Mouse (Mus musculus) olfactory bulb, adult 2 months (tissue): ENCODE measurements around the gene Rab31. TPM values are rescaled to one million over a fixed set of nuclear protein-coding genes. Genes with fewer than 3 reads are reported as not detected.

ENCODE experiments used
- H3K27ac ChIP-seq: fragments of 200-500 bp; 2 replicates; pipeline ENCODE4 v1.5.1; 2012; ENCODE audit warnings: low read depth, low read length; ENCODE audit not compliant: insufficient read depth
- H3K4me1 ChIP-seq: fragments of 200-500 bp; 2 replicates; pipeline ENCODE4 v1.6.1; 2012; ENCODE audit warnings: low read length; ENCODE audit not compliant: control insufficient read depth, insufficient read depth
- H3K4me3 ChIP-seq: fragments of 200-500 bp; 2 replicates; pipeline ENCODE4 v1.5.1; 2012; ENCODE audit warnings: mild to moderate bottlenecking, low read depth, low read length, moderate library complexity; ENCODE audit not compliant: insufficient read depth
- CTCF ChIP-seq: fragments of 200-500 bp; IDR thresholded peaks from 2 replicates; pipeline ENCODE4 v1.5.1; 2012; ENCODE audit warnings: low read depth, mild to moderate bottlenecking, low read length, moderate library complexity; ENCODE audit not compliant: insufficient read depth
- POLR2A ChIP-seq: fragments of 200-500 bp; IDR thresholded peaks from 2 replicates; pipeline ENCODE4 v1.6.1; 2012; ENCODE audit warnings: mild to moderate bottlenecking, low read depth, low read length, moderate library complexity; ENCODE audit not compliant: insufficient read depth
- WGBS: fragments of 180-500 bp; shearing (Covaris S2); methylation state at CpG from one replicate; pipeline ENCODE4 v1.1.7; 2018; 5-methylcytosine and 5-hydroxymethylcytosine counted together
- polyA plus RNA-seq: library from polyadenylated mRNA; stranded (reverse); fragments of >200 nt; gene quantifications from 2 replicates; pipeline ENCODE4 v1.2.4, GENCODE M21; 2012; ENCODE audit warnings: low replicate concordance; ENCODE audit not compliant: missing spikeins, insufficient read depth, insufficient read length

Rab31 gene
- polyA plus RNA-seq, 1 experiment: not detected

GRCm38 (mm10) chr17:65748997-65749396 is 23.6 kb downstream of the Rab31 start:
- Histone ChIP-seq H3K4me3 (no peak overlapping the region), H3K4me1 (peaks cover 5% of the 10 kb centered on the region; the same call in 1 of the 2 replicates), H3K27ac (no peak overlapping the region)
- 79% methylated on average over 6 of the region's 6 CpGs for WGBS
- no peak for TF ChIP-seq CTCF
- TF ChIP-seq POLR2A: no peak

GRCm38 (mm10) chr17:65746314-65746713 is 26.2 kb downstream of the Rab31 start:
- no peak overlapping the region for H3K4me3 ChIP-seq
- peak overlapping the region; percentile 64 for H3K27ac ChIP-seq
- H3K4me1 ChIP-seq: peaks cover 8% of the 10 kb centered on the region

GRCm38 (mm10) chr17:65743664-65744330 is 28.8 kb downstream of the Rab31 start:
- 67% methylated on average over 11 of the region's 11 CpGs for WGBS

More at GRCm38 (mm10) chr17:65746314-65746713, 26.2 kb downstream of the Rab31 start:
- WGBS: 62% methylated on average over 6 of the region's 6 CpGs
- TF ChIP-seq CTCF (no peak), POLR2A (no peak)

GRCm38 (mm10) chr17:65742969-65743368 is 29.6 kb downstream of the Rab31 start:
- Histone ChIP-seq H3K27ac (no peak overlapping the region), H3K4me3 (no peak overlapping the region), H3K4me1 (peaks cover 11% of the 10 kb centered on the region)
- WGBS: 69% methylated on average over 4 of the region's 4 CpGs
- TF ChIP-seq CTCF: no peak
- no peak for TF ChIP-seq POLR2A

More at GRCm38 (mm10) chr17:65743664-65744330, 28.8 kb downstream of the Rab31 start:
- TF ChIP-seq POLR2A: no peak
- no peak for TF ChIP-seq CTCF
- Histone ChIP-seq H3K27ac (peak overlapping the region; percentile 43), H3K4me1 (peaks cover 11% of the 10 kb centered on the region), H3K4me3 (no peak overlapping the region)

- Histone ChIP-seq H3K4me3 (no peak overlapping the region), H3K4me1 (peaks cover 15% of the 10 kb centered on the region), H3K27ac (no peak overlapping the region)
- 57% methylated on average over 10 of the region's 10 CpGs for WGBS
- TF ChIP-seq CTCF (no peak), POLR2A (no peak)
These were observed 30.2 kb downstream of the Rab31 start for GRCm38 (mm10) chr17:65742245-65742905.

GRCm38 (mm10) chr17:65741565-65741964 is 31.0 kb downstream of the Rab31 start:
- TF ChIP-seq CTCF (no peak), POLR2A (no peak)
- H3K4me3 ChIP-seq: no peak overlapping the region
- no peak overlapping the region; the same call in 1 of the 2 replicates for H3K27ac ChIP-seq
- peaks cover 15% of the 10 kb centered on the region for H3K4me1 ChIP-seq
- WGBS: 92% methylated on average over 4 of the region's 4 CpGs

GRCm38 (mm10) chr17:65739874-65740725 is 32.5 kb downstream of the Rab31 start:
- TF ChIP-seq POLR2A (no peak), CTCF (no peak)
- WGBS: 91% methylated on average over 15 of the region's 15 CpGs
- no peak overlapping the region for H3K27ac ChIP-seq
- H3K4me3 ChIP-seq: no peak overlapping the region
- peaks cover 12% of the 10 kb centered on the region for H3K4me1 ChIP-seq

- Histone ChIP-seq H3K4me1 (peaks cover 6% of the 10 kb centered on the region; the same call in 1 of the 2 replicates), H3K4me3 (no peak overlapping the region), H3K27ac (no peak overlapping the region)
- TF ChIP-seq CTCF (no peak), POLR2A (no peak)
- WGBS: 74% methylated on average over 6 of the region's 6 CpGs
These were observed 34.9 kb downstream of the Rab31 start for GRCm38 (mm10) chr17:65737622-65738021.

GRCm38 (mm10) chr17:65737175-65737574 is 35.4 kb downstream of the Rab31 start:
- TF ChIP-seq POLR2A (no peak), CTCF (no peak)

More at GRCm38 (mm10) chr17:65737175-65737574, 35.4 kb downstream of the Rab31 start:
- WGBS: 82% methylated on average over 5 of the region's 5 CpGs
- Histone ChIP-seq H3K4me3 (no peak overlapping the region), H3K4me1 (peaks cover 6% of the 10 kb centered on the region; the same call in 1 of the 2 replicates), H3K27ac (no peak overlapping the region)
